In the genomic region with DNA sequence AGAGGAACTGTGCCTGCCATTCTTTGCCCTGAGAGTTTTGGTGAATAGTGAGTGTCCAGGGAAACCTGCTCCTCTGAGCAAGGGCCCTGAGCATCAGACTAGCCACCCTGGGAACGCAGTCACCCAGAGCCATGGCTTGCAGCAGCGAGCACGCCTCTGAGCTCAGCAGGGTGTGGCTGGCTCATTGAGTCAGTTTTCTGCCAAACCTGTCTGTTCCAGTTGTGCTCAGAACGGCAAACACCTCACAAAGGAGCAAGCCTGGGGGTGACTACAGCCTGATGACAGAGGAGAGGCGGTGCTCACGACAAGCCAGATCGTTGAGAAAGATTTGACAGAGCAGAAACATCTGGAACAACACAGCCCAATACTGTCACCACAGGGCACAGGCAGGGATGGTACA, we compare ENCODE assay signal across 8 mouse cellular contexts. TPM values are rescaled to one million over a fixed set of nuclear protein-coding genes. Genes with fewer than 3 reads are reported as not detected.
DNase-seq lines count a peak whose midpoint lies in the region; ATAC-seq lines count a peak whose summit lies in the region.
"Had no signal": no experiment of that assay in that cellular context is flagged by ENCODE, and none has a peak within 500 bp of the region (broad histone marks: within the 10 kb centered on the region; RNA-seq: fewer than 3 reads in every experiment).

No protein-coding gene starts in this region.

- no peak overlapping the region for H3K4me2 ChIP-seq in lung, embryonic 16.5 days (ENCODE audit: low read depth, low read length)
- no peak overlapping the region for H3K4me2 ChIP-seq in embryonic facial prominence, embryonic 15.5 days (replicated peaks)

- H3K36me3 ChIP-seq in lung, embryonic 16.5 days (ENCODE audit: control insufficient read depth, insufficient read depth, low read length): no peaks in the 10 kb centered on the region
- no peaks in the 10 kb centered on the region for H3K36me3 ChIP-seq in embryonic facial prominence, embryonic 15.5 days

- peak; percentile 76 for ATAC-seq in lung, embryonic 16.5 days (ENCODE audit: low read depth)
- 0 out of 2 replicates have a peak, but pooled peaks have one; percentile 25 for ATAC-seq in embryonic facial prominence, embryonic 15.5 days (ENCODE audit: insufficient number of reproducible peaks, low FRiP score, low TSS enrichment, low read depth)

- WGBS in lung, embryonic 16.5 days: 26% methylated on average over 7 of the region's 7 CpGs
- 20% methylated on average over 7 of the region's 7 CpGs for WGBS in embryonic facial prominence, embryonic 15.5 days

- H3K9me3 ChIP-seq in lung, embryonic 16.5 days (ENCODE audit: control insufficient read depth, low read length): no peaks in the 10 kb centered on the region
- no peaks in the 10 kb centered on the region for H3K9me3 ChIP-seq in embryonic facial prominence, embryonic 15.5 days (replicated peaks)

- no peak overlapping the region for H3K27ac ChIP-seq in lung, embryonic 16.5 days (ENCODE audit: low read length)
- H3K27ac ChIP-seq in embryonic facial prominence, embryonic 15.5 days (replicated peaks): peak overlapping the region; percentile 49; the same call in 1 of the 2 replicates

- peaks cover 12% of the 10 kb centered on the region for H3K4me1 ChIP-seq in lung, embryonic 16.5 days (replicated peaks; ENCODE audit: control insufficient read depth, insufficient read depth, low read length)
- H3K4me1 ChIP-seq in embryonic facial prominence, embryonic 15.5 days: peaks cover 51% of the 10 kb centered on the region

- no peak overlapping the region for H3K4me3 ChIP-seq in lung, embryonic 16.5 days (ENCODE audit: low read length)
- no peak overlapping the region for H3K4me3 ChIP-seq in embryonic facial prominence, embryonic 15.5 days (replicated peaks)

- peaks cover 2% of the 10 kb centered on the region; the same call in 1 of the 2 replicates for H3K27me3 ChIP-seq in lung, embryonic 16.5 days (ENCODE audit: control insufficient read depth, insufficient read depth, low read depth, low read length)
- H3K27me3 ChIP-seq in embryonic facial prominence, embryonic 15.5 days: peaks cover 5% of the 10 kb centered on the region

- DNase-seq in lung, postnatal 10 days: no peak
- DNase-seq in R1 (ENCODE audit: low read depth, low spot score) (peak; percentile 53), adipocyte (ENCODE audit: low spot score) (no peak)
- DNase-seq in retina, postnatal 1 day: peak; percentile 76
- DNase-seq in cerebellum, adult 8-10 months: no peak
- DNase-seq: adrenal gland, postnatal 14 days had no signal

- H3K9ac ChIP-seq in lung, embryonic 16.5 days (ENCODE audit: low read length): no peak overlapping the region
- no peak overlapping the region for H3K9ac ChIP-seq in embryonic facial prominence, embryonic 15.5 days

RNA-seq across cellular contexts. Expression of a gene that starts 14.7 kb away (rescaled TPM):
- 23.8 and 28.2 TPM in 2 replicates for polyA plus RNA-seq in lung, embryonic 16.5 days (2015; fragmentation: Nextera tagmentation; extraction: Ambion mirVana)
- 116 and 138 TPM in 2 replicates for polyA plus RNA-seq in embryonic facial prominence, embryonic 15.5 days (2015; fragmentation: Nextera tagmentation; extraction: Ambion mirVana)

Comparison
In these comparisons a context has a peak if more than half of its experiments do, and no peak if none do; other contexts are left out.
1. DNase-seq: peak in R1 (single experiment) and retina, postnatal 1 day (single experiment); none in lung, postnatal 10 days (single experiment), cerebellum, adult 8-10 months (single experiment) and adipocyte (single experiment).